Mouse (Mus musculus): ENCODE results near the gene Prkd1. TPM values are rescaled to one million over a fixed set of nuclear protein-coding genes. Genes with fewer than 3 reads are reported as not detected.

The Prkd1 gene
- total and polyA plus RNA-seq, 3 experiments: 0.05 TPM; not detected in 2

- H3K36me3 ChIP-seq (replicated peaks): no peaks in the 10 kb centered on the region
- H3K4me3 ChIP-seq (ENCODE audit: low read depth, low read length): no peak overlapping the region
- no peak for DNase-seq (ENCODE audit: low spot score)
- no peaks in the 10 kb centered on the region for H3K27me3 ChIP-seq (ENCODE audit: insufficient read depth, low read length)
- TF ChIP-seq CTCF (IDR thresholded peaks at IDR 0.05; ENCODE audit: low read depth, low read length) (no peak), GATA1 (IDR thresholded peaks at IDR 0.05; ENCODE audit: borderline replicate concordance, low read length) (no peak), TAL1 (conservative IDR thresholded peaks at IDR 0.05; ENCODE audit: low read depth, low read length) (no peak), POLR2AphosphoS5 (IDR thresholded peaks at IDR 0.05; ENCODE audit: insufficient replicate concordance, low read depth, low read length) (no peak), GATA2 (IDR thresholded peaks at IDR 0.05; ENCODE audit: borderline replicate concordance, low read depth, low read length) (no peak)
- H3K4me1 ChIP-seq (ENCODE audit: insufficient read depth, low read depth, low read length): no peaks in the 10 kb centered on the region
- H3K9me3 ChIP-seq (replicated peaks): peaks cover 4% of the 10 kb centered on the region
- ATAC-seq (ENCODE audit: extremely low read depth, insufficient number of reproducible peaks, low FRiP score, poor library complexity, severe bottlenecking): no peak
These were observed 218.7 kb downstream of the Prkd1 start for GRCm38 (mm10) chr12:50430129-50430703.

- H3K4me3 ChIP-seq (ENCODE audit: low read depth, low read length): no peak overlapping the region
- H3K4me1 ChIP-seq (ENCODE audit: insufficient read depth, low read depth, low read length): no peaks in the 10 kb centered on the region
- H3K36me3 ChIP-seq (replicated peaks): no peaks in the 10 kb centered on the region
- peaks cover 2% of the 10 kb centered on the region; the same call in 1 of the 2 replicates for H3K9me3 ChIP-seq (replicated peaks)
- no peak for TF ChIP-seq TAL1 (conservative IDR thresholded peaks at IDR 0.05; ENCODE audit: low read depth, low read length)
- no peak for TF ChIP-seq CTCF (IDR thresholded peaks at IDR 0.05; ENCODE audit: low read depth, low read length)
- TF ChIP-seq POLR2AphosphoS5 (IDR thresholded peaks at IDR 0.05; ENCODE audit: insufficient replicate concordance, low read depth, low read length): no peak
- TF ChIP-seq GATA2 (IDR thresholded peaks at IDR 0.05; ENCODE audit: borderline replicate concordance, low read depth, low read length): no peak
- no peak for TF ChIP-seq GATA1 (IDR thresholded peaks at IDR 0.05; ENCODE audit: borderline replicate concordance, low read length)
- DNase-seq (ENCODE audit: low spot score): no peak
- no peaks in the 10 kb centered on the region for H3K27me3 ChIP-seq (ENCODE audit: insufficient read depth, low read length)
- ATAC-seq (ENCODE audit: extremely low read depth, insufficient number of reproducible peaks, low FRiP score, poor library complexity, severe bottlenecking): no peak
These were observed 296.5 kb downstream of the Prkd1 start for GRCm38 (mm10) chr12:50352404-50352803.

- Histone ChIP-seq H3K9me3 (replicated peaks) (0 out of 2 replicates have a peak, but pooled peaks cover 3% of the 10 kb centered on the region), H3K27me3 (ENCODE audit: insufficient read depth, low read length) (no peaks in the 10 kb centered on the region), H3K4me3 (ENCODE audit: low read depth, low read length) (no peak overlapping the region), H3K4me1 (ENCODE audit: insufficient read depth, low read depth, low read length) (no peaks in the 10 kb centered on the region), H3K36me3 (replicated peaks) (no peaks in the 10 kb centered on the region)
- no peak for DNase-seq (ENCODE audit: low spot score)
- no peak for ATAC-seq (ENCODE audit: extremely low read depth, insufficient number of reproducible peaks, low FRiP score, poor library complexity, severe bottlenecking)
- TF ChIP-seq TAL1 (conservative IDR thresholded peaks at IDR 0.05; ENCODE audit: low read depth, low read length) (no peak), GATA1 (IDR thresholded peaks at IDR 0.05; ENCODE audit: borderline replicate concordance, low read length) (no peak), CTCF (IDR thresholded peaks at IDR 0.05; ENCODE audit: low read depth, low read length) (no peak), POLR2AphosphoS5 (IDR thresholded peaks at IDR 0.05; ENCODE audit: insufficient replicate concordance, low read depth, low read length) (no peak), GATA2 (IDR thresholded peaks at IDR 0.05; ENCODE audit: borderline replicate concordance, low read depth, low read length) (no peak)
These were observed 315.7 kb downstream of the Prkd1 start for GRCm38 (mm10) chr12:50333182-50333581.

- H3K27me3 ChIP-seq (ENCODE audit: insufficient read depth, low read length): no peaks in the 10 kb centered on the region
- no peaks in the 10 kb centered on the region for H3K36me3 ChIP-seq (replicated peaks)
- DNase-seq (ENCODE audit: low spot score): no peak
- no peaks in the 10 kb centered on the region; the same call in 1 of the 2 replicates for H3K9me3 ChIP-seq (replicated peaks)
- no peaks in the 10 kb centered on the region for H3K4me1 ChIP-seq (ENCODE audit: insufficient read depth, low read depth, low read length)
- TF ChIP-seq CTCF (IDR thresholded peaks at IDR 0.05; ENCODE audit: low read depth, low read length) (no peak), GATA1 (IDR thresholded peaks at IDR 0.05; ENCODE audit: borderline replicate concordance, low read length) (no peak), TAL1 (conservative IDR thresholded peaks at IDR 0.05; ENCODE audit: low read depth, low read length) (no peak), POLR2AphosphoS5 (IDR thresholded peaks at IDR 0.05; ENCODE audit: insufficient replicate concordance, low read depth, low read length) (no peak), GATA2 (IDR thresholded peaks at IDR 0.05; ENCODE audit: borderline replicate concordance, low read depth, low read length) (no peak)
- H3K4me3 ChIP-seq (ENCODE audit: low read depth, low read length): no peak overlapping the region
- no peak for ATAC-seq (ENCODE audit: extremely low read depth, insufficient number of reproducible peaks, low FRiP score, poor library complexity, severe bottlenecking)
These were observed 334.3 kb downstream of the Prkd1 start for GRCm38 (mm10) chr12:50314634-50315033.

- H3K9me3 ChIP-seq (replicated peaks): no peaks in the 10 kb centered on the region
- no peak for TF ChIP-seq GATA1 (IDR thresholded peaks at IDR 0.05; ENCODE audit: borderline replicate concordance, low read length)
- no peak for TF ChIP-seq POLR2AphosphoS5 (IDR thresholded peaks at IDR 0.05; ENCODE audit: insufficient replicate concordance, low read depth, low read length)
- TF ChIP-seq TAL1 (conservative IDR thresholded peaks at IDR 0.05; ENCODE audit: low read depth, low read length): no peak
- no peak for TF ChIP-seq GATA2 (IDR thresholded peaks at IDR 0.05; ENCODE audit: borderline replicate concordance, low read depth, low read length)
- TF ChIP-seq CTCF (IDR thresholded peaks at IDR 0.05; ENCODE audit: low read depth, low read length): no peak
- no peak for DNase-seq (ENCODE audit: low spot score)
These were observed 339.6 kb downstream of the Prkd1 start for GRCm38 (mm10) chr12:50309276-50309675.

GRCm38 (mm10) chr12:50301334-50301733 is 347.6 kb downstream of the Prkd1 start:
- no peaks in the 10 kb centered on the region for H3K36me3 ChIP-seq (replicated peaks)
- H3K4me1 ChIP-seq (ENCODE audit: insufficient read depth, low read depth, low read length): no peaks in the 10 kb centered on the region
- H3K9me3 ChIP-seq (replicated peaks): 0 out of 2 replicates have a peak, but pooled peaks cover 3% of the 10 kb centered on the region
- no peak for DNase-seq (ENCODE audit: low spot score)
- H3K27me3 ChIP-seq (ENCODE audit: insufficient read depth, low read length): no peaks in the 10 kb centered on the region
- ATAC-seq (ENCODE audit: extremely low read depth, insufficient number of reproducible peaks, low FRiP score, poor library complexity, severe bottlenecking): no peak
- no peak for TF ChIP-seq CTCF (IDR thresholded peaks at IDR 0.05; ENCODE audit: low read depth, low read length)
- no peak for TF ChIP-seq TAL1 (conservative IDR thresholded peaks at IDR 0.05; ENCODE audit: low read depth, low read length)
- TF ChIP-seq GATA1 (IDR thresholded peaks at IDR 0.05; ENCODE audit: borderline replicate concordance, low read length): no peak
- no peak for TF ChIP-seq GATA2 (IDR thresholded peaks at IDR 0.05; ENCODE audit: borderline replicate concordance, low read depth, low read length)
- no peak for TF ChIP-seq POLR2AphosphoS5 (IDR thresholded peaks at IDR 0.05; ENCODE audit: insufficient replicate concordance, low read depth, low read length)
- no peak overlapping the region for H3K4me3 ChIP-seq (ENCODE audit: low read depth, low read length)

More at GRCm38 (mm10) chr12:50309276-50309675, 339.6 kb downstream of the Prkd1 start:
- Histone ChIP-seq H3K4me3 (ENCODE audit: low read depth, low read length) (no peak overlapping the region), H3K36me3 (replicated peaks) (no peaks in the 10 kb centered on the region), H3K4me1 (ENCODE audit: insufficient read depth, low read depth, low read length) (no peaks in the 10 kb centered on the region), H3K27me3 (ENCODE audit: insufficient read depth, low read length) (no peaks in the 10 kb centered on the region)
- ATAC-seq (ENCODE audit: extremely low read depth, insufficient number of reproducible peaks, low FRiP score, poor library complexity, severe bottlenecking): no peak

Measured in G1E (cell line).